Mouse (Mus musculus): ENCODE data around the gene Sipa1l1.

Sipa1l1 gene

GRCm38 (mm10) chr12:82213056-82213455 lies 43.9 kb downstream of the Sipa1l1 start:
- DNase-seq: no peak

DNA sequence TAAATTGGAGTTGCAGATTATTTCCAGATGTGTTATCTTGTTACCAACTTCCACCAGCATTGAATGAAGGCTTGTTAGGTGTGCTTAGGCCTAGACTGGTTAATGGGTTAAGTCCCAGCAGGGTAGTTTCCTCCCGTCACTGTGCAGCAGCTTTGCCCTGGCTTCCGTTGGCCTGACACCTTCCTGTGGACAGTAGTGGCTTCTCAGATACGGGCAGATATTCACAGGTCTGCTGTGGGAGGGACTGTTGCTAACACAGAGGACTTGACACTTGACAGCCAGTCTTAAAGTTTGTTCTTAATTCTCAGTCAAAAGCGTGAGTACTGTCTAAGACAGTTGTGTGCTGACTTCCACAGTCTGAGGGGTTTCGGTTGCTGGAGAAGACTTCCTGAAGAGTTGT lies 45.8 kb downstream of the Sipa1l1 start:
- DNase-seq: no peak

GRCm38 (mm10) chr12:82216801-82217553 lies 47.9 kb downstream of the Sipa1l1 start:
- no peak for DNase-seq

GRCm38 (mm10) chr12:82218201-82218600 lies 49.1 kb downstream of the Sipa1l1 start:
- DNase-seq: no peak

DNA sequence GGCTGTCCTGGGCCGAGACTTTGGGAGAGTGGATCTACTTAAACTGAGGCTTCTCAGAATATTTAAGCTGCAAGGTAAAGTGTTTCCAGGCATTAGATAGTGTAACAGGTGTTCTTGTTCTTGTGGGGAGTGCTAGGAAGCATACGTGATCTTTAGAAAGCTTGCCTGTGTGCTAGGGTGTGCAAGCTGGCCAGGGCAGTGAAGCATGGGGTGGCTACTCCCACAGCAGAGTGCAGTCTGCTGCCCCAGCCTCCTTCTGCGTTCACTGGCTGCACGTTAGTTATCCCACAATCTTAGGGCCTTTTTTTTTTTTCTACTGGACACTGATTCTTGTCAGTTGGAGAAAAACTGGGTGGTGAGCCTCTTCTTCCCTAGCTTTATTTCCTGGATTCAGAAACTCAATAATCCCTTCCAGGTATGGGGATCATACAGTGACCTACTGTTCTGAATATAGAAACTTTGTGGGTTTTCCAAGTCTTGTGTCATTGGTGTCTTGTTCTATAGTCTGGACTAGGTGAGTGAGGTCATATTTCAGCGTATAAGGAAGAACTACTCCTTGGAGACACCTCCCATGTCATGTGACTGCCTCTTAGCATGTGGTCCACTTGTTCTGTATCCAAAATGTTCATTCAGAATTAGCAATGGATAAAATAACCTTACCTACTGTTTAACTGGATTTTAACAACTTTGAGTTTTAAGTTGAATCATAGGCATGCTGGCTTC lies 51.4 kb downstream of the Sipa1l1 start:
- DNase-seq: no peak

- DNase-seq: no peak
Observed at GRCm38 (mm10) chr12:82223126-82223815, 54.2 kb downstream of the Sipa1l1 start.

DNA sequence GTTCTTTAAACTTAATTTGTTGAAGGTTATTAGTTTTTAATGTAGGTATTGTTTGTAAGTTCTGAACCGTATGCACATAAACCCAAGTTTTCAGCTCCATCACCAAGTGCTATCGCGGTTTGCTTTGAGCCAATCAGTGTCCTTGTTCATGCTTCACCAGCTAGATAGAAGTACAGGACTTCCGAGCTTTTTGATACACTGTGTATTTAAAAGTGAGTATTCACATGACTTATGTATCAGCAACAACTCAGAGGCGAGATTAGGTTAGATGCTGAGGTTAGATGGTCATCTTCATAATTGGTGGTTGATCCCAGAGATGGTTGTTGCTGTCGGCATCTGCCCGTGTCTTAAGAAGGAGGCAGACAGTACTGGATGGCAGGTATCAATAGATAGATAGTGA lies 55.7 kb downstream of the Sipa1l1 start:
- no peak for DNase-seq

DNA sequence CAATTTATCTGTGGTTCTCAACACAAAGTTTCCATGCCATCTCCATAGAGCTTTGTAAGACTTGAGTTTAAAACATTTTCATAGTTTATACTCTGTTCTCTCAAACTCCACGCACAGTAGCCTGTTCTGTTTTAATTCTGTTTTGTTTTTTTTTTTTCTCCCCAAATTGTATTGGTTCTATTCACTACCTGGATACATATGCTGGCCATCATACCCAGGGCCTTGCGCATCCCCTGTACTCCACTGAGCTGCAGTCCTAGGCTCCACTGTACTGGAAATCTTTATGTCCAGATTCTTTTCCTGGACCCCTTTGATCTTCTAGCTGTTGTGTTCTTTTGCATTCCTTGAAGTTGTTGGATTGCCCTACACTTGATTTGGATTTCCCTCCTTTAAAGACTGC lies 56.2 kb downstream of the Sipa1l1 start:
- DNase-seq: no peak

DNA sequence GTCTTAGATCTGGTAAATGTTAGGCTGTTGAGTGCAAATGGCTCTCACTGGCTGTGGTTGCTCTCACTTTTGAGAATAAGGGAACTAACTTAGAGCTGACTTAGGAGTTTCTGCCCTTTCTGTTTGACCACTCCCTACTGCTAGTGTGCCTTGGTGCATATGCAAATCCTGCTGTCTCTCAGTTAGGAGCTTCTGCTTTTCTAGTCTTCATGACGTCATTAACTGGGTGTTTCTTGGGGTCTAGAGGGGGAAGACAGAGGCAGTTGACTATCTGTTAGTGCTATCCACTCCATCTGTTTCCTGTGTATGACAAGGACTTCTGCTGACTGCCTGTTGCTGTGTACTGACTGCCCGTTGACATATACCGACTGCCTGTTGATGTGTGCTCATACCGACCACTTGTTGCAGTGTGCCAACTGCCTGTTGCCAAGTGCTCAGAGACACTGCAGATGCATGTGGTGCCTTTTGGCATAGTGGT lies 56.7 kb downstream of the Sipa1l1 start:
- DNase-seq: no peak

DNA sequence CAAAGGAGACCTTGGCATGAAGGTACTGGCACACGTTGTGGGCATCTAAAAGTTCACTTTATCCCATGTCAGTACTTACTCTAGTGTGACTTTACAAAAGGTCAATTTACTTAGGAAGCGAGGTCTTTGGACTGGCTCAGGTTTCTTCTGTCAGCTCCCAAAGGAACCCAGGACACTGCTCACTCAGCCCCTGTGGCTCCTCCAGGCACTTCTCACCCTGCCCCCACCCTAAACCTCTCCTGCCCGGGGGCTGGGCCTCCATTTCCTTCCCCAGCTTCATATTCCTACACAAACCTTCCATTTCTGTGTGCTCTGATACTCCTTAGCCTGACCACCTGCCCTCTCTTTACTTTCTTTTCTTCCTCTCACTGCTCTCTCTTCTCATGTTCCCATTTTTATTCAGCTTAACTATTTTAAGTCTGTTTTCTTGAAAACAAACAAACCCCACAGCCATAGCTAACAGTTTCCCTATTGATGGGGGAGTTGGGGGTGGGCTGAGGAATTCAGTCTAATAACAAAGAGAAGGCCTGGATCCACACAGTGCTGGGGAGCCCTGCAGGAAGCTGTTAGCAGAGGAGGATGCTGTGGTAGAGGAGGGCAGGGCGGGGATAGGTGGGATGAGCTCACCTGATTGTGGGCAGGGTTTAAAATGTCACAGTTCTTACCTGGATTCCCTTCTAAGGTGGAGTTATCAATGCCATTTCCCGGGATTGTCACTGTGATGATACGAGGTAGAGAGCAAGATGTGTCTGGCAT lies 57.4 kb downstream of the Sipa1l1 start:
- no peak for DNase-seq

GRCm38 (mm10) chr12:82230127-82230526 lies 61.0 kb downstream of the Sipa1l1 start:
- no peak for DNase-seq

DNA sequence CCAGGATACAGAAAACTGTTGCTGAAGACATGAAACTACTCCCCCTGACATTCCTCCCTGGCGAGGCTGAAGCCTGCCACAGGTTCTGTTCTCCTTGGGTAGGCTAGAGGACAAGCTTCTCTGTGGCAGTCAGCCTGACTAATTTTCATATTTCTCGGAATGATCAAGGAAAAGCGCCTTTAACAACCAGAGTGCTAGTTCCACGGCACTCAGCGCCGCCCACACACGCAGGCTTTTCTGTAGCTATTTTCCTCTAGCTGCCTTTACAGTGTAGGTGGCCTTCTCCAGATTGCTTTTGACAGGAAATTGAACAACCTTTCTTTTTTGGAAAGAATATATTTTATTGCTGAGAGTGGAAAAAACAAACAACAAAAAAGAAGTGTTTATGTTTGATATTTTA lies 62.1 kb downstream of the Sipa1l1 start:
- no peak for DNase-seq

- no peak for DNase-seq
Observed at GRCm38 (mm10) chr12:82233177-82233576, 64.1 kb downstream of the Sipa1l1 start.

- no peak for DNase-seq
Observed at GRCm38 (mm10) chr12:82234463-82235223, 65.5 kb downstream of the Sipa1l1 start.

- no peak for DNase-seq
Observed at GRCm38 (mm10) chr12:82237095-82237494, 68.0 kb downstream of the Sipa1l1 start.

- DNase-seq: peak; percentile 38
Observed at GRCm38 (mm10) chr12:82237946-82238345, 68.8 kb downstream of the Sipa1l1 start.

DNA sequence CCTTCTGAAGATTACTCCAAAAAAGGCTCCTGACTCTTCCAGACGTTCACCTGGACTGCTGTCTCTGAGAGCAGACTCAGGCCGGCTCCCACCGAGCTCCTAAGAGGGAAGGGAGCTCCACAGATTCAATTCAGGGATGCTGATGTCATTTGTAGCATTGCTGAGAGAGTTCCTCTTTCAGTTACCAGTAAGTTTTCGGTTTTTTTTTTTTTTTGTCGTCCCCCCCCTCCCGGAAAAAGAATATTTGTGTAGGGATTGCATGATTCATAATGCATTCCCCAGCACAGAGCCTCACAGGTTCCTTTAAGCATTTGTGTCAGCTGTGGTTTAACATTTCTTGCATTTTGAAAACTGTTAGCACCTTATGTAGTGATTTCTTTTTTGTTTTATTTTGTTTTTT lies 71.6 kb downstream of the Sipa1l1 start:
- DNase-seq: no peak

- no peak for DNase-seq
Observed at GRCm38 (mm10) chr12:82245219-82245618, 76.1 kb downstream of the Sipa1l1 start.

GRCm38 (mm10) chr12:82246422-82246821 lies 77.3 kb downstream of the Sipa1l1 start:
- no peak for DNase-seq

DNA sequence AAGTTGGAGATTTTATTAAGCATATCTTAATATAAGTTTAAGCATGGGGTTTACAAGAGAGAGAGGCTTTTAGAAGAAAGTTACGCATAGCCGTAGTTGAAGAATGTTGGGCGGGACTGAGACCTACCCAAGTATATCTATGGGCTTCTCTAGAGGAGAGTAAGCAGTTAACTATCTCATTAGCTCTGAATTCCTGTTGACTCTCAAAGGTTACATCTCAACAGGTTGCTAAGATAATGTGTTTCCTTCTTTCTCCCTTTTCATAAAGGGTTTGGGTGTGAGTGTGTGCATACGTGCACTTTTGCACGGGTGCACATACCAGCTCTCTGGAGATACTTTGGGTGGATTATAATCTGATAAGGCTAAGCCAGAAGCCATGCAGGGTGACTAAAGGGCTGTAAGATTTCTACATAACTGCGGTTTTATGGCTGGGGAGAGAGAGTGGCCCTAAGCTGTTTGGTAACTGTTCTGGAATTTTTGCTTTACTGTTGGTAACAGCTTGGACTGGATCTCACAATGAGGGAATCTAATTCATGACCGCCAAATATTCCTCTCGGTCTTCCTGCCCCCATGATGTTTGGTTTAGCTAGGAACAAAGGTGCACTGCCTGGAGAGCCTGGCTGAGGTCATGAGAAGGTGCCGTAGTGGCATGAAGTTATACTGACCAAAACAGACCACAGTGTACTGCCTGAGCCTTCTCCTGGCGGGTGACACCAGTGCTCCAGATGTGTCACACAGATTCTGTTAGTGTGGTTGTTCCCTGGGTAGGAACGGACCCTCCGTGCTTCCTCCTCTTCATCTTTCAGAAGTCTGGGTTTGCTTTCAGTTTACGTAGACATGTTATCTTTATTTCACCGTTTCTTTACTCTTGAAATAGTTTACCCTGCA lies 78.5 kb downstream of the Sipa1l1 start:
- no peak for DNase-seq

- no peak for DNase-seq
Observed at GRCm38 (mm10) chr12:82248501-82248900, 79.4 kb downstream of the Sipa1l1 start.

Measured in lung, postnatal 14 days (tissue).